Mouse (Mus musculus) forebrain, embryonic 16.5 days (tissue): ENCODE measurements around the gene Mpv17l2. TPM values are rescaled to one million over a fixed set of nuclear protein-coding genes. Genes with fewer than 3 reads are reported as not detected.

ENCODE experiments used
- ATAC-seq: fragments of 200-750 bp; cut with Nextera tagmentation; 2 replicates; pipeline ENCODE4 v1.8.0; 2017; ENCODE audit warnings: mild to moderate bottlenecking, moderate library complexity
- H3K27ac ChIP-seq: fragments of 300-500 bp; sonication (generic); 2 replicates; pipeline ENCODE4 v1.5.1; 2014; ENCODE audit warnings: low read length, control low read depth
- H3K27me3 ChIP-seq: fragments of 300-500 bp; sonication (generic); replicated peaks from 2 replicates; pipeline ENCODE4 v1.6.1; 2014; ENCODE audit warnings: low read length; ENCODE audit not compliant: control insufficient read depth, insufficient read depth
- H3K36me3 ChIP-seq: fragments of 300-500 bp; sonication (generic); 2 replicates; pipeline ENCODE4 v1.6.1; 2014; ENCODE audit not compliant: control insufficient read depth, insufficient read depth
- H3K4me1 ChIP-seq: fragments of 300-500 bp; sonication (generic); replicated peaks from 2 replicates; pipeline ENCODE4 v1.6.1; 2014; ENCODE audit warnings: low read length; ENCODE audit not compliant: control insufficient read depth, insufficient read depth
- H3K4me2 ChIP-seq: fragments of 300-500 bp; sonication (generic); 2 replicates; pipeline ENCODE4 v1.6.1; 2014; ENCODE audit warnings: mild to moderate bottlenecking, low read length, control low read depth
- H3K4me3 ChIP-seq: fragments of 300-500 bp; sonication (generic); replicated peaks from 2 replicates; pipeline ENCODE4 v1.5.1; 2014; ENCODE audit warnings: mild to moderate bottlenecking, low read length, control low read depth
- H3K9ac ChIP-seq: fragments of 300-500 bp; sonication (generic); replicated peaks from 2 replicates; pipeline ENCODE4 v1.6.1; 2014; ENCODE audit warnings: low read depth, low read length, control low read depth
- H3K9me3 ChIP-seq: fragments of 300-500 bp; sonication (generic); 2 replicates; pipeline ENCODE4 v1.6.1; 2016; ENCODE audit warnings: low read length; ENCODE audit not compliant: control insufficient read depth
- WGBS: fragments of 180-500 bp; shearing (Covaris S2); extraction: QIAGEN DNeasy Blood & Tissue Kit; methylation state at CpG from one replicate; pipeline ENCODE4 v1.1.7; 2014; 5-methylcytosine and 5-hydroxymethylcytosine counted together
- polyA plus RNA-seq: library from polyadenylated mRNA; unstranded; fragments of >200 nt; fragmentation: Nextera tagmentation; extraction: Ambion mirVana; gene quantifications from 2 replicates; pipeline ENCODE4 v1.2.1, GENCODE M21; 2015

Gene Mpv17l2
- polyA plus RNA-seq, 1 experiment from 2014 or later: 49.8 TPM

DNA sequence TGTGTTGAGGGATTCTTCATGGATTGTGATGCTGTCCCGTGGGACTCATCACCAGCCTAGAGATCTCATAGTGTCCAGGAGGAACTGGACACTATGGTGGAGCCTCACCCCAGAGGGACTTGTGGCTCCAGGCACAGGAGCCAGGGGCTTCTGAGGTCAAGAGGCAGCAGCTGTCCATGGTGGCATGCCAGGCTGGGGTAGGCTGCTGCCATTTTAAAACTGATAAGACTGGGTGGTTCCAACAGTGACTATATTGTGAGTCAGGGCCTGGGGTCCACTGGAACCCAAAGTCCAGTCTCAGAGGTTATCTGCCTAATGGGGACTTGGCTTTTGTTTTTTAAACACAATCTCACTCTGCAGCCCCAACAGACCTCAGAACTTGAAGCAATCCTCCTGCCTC is 41.1 kb upstream of the Mpv17l2 start:
- 86% methylated on average over 1 of the region's 1 CpGs for whole genome bisulfite sequencing
- Histone ChIP-seq H3K9me3 (no peaks in the 10 kb centered on the region), H3K27ac (no peak overlapping the region), H3K4me2 (no peak overlapping the region), H3K36me3 (no peaks in the 10 kb centered on the region), H3K4me1 (peaks cover 34% of the 10 kb centered on the region), H3K27me3 (peaks cover 28% of the 10 kb centered on the region), H3K9ac (no peak overlapping the region), H3K4me3 (no peak overlapping the region)
- no peak for ATAC-seq

- no peak overlapping the region for H3K9ac ChIP-seq
- ATAC-seq: no peak
- no peak overlapping the region for H3K27ac ChIP-seq
- no peaks in the 10 kb centered on the region for H3K9me3 ChIP-seq
- H3K4me1 ChIP-seq: peaks cover 37% of the 10 kb centered on the region
- no peaks in the 10 kb centered on the region for H3K36me3 ChIP-seq
- H3K27me3 ChIP-seq: peaks cover 28% of the 10 kb centered on the region
- no peak overlapping the region for H3K4me2 ChIP-seq
- H3K4me3 ChIP-seq: no peak overlapping the region
- WGBS: 33% methylated on average over 15 of the region's 15 CpGs
Observed at GRCm38 (mm10) chr8:70801156-70801555, 40.4 kb upstream of the Mpv17l2 start.

DNA sequence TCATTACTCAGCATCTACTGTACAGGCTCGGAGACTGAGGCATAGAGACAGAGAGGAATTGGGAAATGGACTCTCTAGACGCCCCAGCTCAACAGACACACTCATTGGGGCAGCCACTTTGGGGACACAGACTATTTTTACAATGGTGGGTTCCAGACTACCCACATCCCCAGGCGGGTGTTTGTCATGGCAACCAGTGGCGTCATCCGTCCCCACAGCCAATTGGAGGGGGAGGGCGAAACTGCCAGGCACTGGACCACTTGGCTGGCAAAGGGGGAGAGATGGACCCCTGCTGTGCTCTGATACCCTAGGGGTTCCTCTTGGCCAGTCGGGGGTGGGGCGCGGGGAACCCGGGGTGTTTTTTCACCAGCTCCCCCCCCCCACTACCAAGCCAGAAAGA is 39.9 kb upstream of the Mpv17l2 start:
- Histone ChIP-seq H3K9me3 (no peaks in the 10 kb centered on the region), H3K4me2 (no peak overlapping the region), H3K27me3 (peaks cover 28% of the 10 kb centered on the region), H3K4me1 (peaks cover 37% of the 10 kb centered on the region), H3K36me3 (no peaks in the 10 kb centered on the region), H3K4me3 (no peak overlapping the region), H3K27ac (no peak overlapping the region), H3K9ac (no peak overlapping the region)
- 58% methylated on average over 10 of the region's 10 CpGs for WGBS
- no peak for ATAC-seq

DNA sequence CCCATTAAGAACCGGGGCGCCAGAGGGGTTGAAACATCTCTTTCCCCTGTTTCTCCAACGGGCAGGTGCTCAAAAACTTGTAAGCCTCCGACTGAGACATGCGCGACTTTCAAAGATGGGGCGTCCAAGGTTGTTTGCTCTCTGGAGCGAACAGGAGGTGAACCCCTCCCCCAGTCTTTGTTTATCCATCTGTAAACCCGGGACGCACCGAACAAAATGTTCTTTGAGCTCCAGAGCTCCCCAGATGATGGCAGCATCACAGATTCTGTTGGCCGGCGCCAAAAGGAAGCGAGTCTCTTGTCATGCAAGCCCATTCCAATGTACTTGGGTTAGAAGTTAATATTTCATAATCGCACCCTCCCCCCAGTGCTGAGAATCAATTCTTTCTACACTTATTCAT is 37.5 kb upstream of the Mpv17l2 start:
- Histone ChIP-seq H3K4me3 (peak overlapping the region; percentile 58), H3K27ac (no peak overlapping the region), H3K27me3 (peaks cover 18% of the 10 kb centered on the region)

DNA sequence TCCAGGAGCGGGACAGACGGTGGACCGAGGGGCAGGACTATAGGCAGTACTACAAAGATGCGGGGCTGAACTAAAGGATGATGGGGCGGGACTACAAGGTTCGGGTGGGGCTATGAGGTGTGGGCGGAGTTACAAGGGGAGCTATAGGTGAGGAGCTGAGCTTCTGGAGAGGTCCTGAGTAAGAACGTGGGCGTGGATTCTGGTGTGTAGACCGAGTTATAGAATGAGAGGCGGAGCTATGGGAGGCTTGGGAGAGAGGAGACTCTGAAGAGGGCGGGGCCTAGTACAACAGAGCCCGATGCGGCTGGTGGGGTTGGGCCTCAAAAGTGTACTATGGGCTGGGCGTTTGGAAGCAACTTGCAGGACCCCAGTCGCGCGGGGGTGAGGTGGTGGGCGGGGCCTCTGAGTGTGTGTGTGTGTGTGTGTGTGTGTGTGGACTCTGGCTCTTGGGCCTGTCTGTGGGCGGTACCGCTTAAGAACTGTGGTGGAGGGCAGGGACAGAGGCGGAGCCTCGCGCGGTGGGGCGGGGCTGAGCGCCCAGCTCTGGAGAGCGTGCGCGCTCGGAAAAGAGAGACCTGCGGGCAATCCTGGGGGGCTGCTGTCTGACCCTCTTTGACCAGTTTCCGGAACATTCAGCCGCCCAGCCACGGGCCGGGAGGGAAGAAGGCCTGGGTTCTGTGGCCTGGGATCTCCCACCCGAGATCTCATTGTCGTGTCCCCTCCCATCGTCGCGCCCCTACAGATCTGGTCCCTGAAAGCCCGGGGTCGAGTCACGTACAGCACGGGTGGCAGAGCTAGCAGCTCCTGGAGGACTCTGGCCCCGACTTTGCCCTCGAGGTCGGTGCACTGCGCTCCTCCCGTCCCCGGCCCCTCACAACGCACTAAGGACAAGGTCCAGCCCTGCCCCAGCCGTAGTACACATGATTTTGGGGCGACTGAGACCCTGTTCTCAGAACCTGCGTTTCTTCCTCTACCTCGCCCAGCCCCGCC is 36.6 kb upstream of the Mpv17l2 start:
- ATAC-seq: peak; percentile 83
- peak overlapping the region; percentile 42 for H3K27ac ChIP-seq

More for the DNA sequence above, 37.5 kb upstream of the Mpv17l2 start:
- no peak for ATAC-seq
- no peaks in the 10 kb centered on the region for H3K36me3 ChIP-seq
- peaks cover 24% of the 10 kb centered on the region for H3K4me1 ChIP-seq
- H3K9me3 ChIP-seq: no peaks in the 10 kb centered on the region
- peak overlapping the region; percentile 75; the same call in 1 of the 2 replicates for H3K9ac ChIP-seq
- H3K4me2 ChIP-seq: peak overlapping the region; percentile 95
- 12% methylated on average over 15 of the region's 15 CpGs for WGBS

DNA sequence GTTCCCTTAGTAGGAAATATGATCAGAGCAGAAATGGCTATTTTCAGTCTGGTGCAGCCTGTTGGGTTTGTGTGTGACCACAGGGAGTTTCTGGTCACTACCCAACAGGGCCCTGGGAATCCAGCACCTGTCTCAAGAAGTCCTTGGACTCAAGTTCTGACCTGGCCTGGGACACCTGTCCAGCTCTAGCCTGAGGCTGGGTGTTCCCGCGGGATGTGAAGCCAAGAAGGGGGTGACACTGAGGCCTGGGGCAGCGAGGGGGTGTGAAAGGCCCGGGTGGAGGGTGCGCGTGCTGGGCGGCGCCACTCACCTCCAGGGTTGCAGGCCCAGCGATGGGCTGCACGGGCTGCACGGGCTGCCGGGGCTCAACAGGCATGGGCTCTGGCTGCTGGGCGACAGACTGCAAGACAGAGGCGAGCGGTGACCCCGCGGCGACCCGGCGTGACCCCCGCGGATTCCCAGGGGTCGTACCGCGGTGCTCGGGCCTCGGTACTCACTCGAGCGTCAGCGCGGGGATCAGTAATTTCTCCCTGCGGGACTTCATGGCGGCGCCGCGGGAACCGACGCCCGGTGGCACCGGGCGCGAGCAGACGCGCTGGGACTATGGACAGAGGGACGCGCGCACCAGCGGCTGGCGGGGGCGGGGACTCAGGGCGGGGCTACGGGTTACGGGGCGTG is 35.8 kb upstream of the Mpv17l2 start:
- 3% methylated on average over 53 of the region's 54 CpGs for WGBS
- ATAC-seq: peak; percentile 0; the same call in 1 of the 2 replicates
- peak overlapping the region; percentile 95 for H3K4me2 ChIP-seq
- H3K4me3 ChIP-seq: peak overlapping the region; percentile 58
- peaks cover 14% of the 10 kb centered on the region for H3K27me3 ChIP-seq
- H3K9ac ChIP-seq: peak overlapping the region; percentile 75
- H3K4me1 ChIP-seq: peaks cover 37% of the 10 kb centered on the region
- no peaks in the 10 kb centered on the region for H3K36me3 ChIP-seq
- peak overlapping the region; percentile 11; the same call in 1 of the 2 replicates for H3K27ac ChIP-seq
- H3K9me3 ChIP-seq: no peaks in the 10 kb centered on the region

More for the DNA sequence above, 36.6 kb upstream of the Mpv17l2 start:
- Histone ChIP-seq H3K27me3 (peaks cover 14% of the 10 kb centered on the region), H3K4me3 (peak overlapping the region; percentile 58), H3K36me3 (no peaks in the 10 kb centered on the region), H3K4me2 (peak overlapping the region; percentile 95), H3K9ac (peak overlapping the region; percentile 75), H3K4me1 (peaks cover 31% of the 10 kb centered on the region), H3K9me3 (no peaks in the 10 kb centered on the region)
- under 1% methylated on average over 52 of the region's 57 CpGs for WGBS

DNA sequence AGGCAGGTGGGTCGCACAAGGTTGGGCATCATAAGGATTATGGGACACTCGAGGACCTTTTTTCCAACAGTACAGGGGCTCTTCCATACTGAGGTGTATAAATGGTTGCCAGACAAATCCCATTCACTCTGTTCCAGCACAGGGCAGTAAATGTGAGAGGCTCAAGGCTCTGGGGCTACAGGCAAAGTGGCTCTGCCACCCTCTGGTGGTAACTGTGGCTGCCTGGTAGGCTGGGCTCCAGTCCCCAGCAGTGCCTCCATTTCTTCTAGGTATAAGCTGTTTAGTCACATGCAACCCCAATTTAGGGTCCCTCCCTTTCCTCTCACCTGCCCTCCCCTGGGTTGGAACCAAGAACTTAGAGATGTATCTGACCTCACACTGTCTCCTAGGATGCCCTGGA is 34.6 kb upstream of the Mpv17l2 start:
- no peak for ATAC-seq
- H3K4me2 ChIP-seq: no peak overlapping the region
- H3K27ac ChIP-seq: no peak overlapping the region
- H3K36me3 ChIP-seq: no peaks in the 10 kb centered on the region
- H3K9ac ChIP-seq: no peak overlapping the region
- WGBS: 88% methylated on average over 2 of the region's 2 CpGs
- peaks cover 14% of the 10 kb centered on the region for H3K27me3 ChIP-seq
- H3K9me3 ChIP-seq: no peaks in the 10 kb centered on the region
- peaks cover 38% of the 10 kb centered on the region for H3K4me1 ChIP-seq
- H3K4me3 ChIP-seq: no peak overlapping the region

DNA sequence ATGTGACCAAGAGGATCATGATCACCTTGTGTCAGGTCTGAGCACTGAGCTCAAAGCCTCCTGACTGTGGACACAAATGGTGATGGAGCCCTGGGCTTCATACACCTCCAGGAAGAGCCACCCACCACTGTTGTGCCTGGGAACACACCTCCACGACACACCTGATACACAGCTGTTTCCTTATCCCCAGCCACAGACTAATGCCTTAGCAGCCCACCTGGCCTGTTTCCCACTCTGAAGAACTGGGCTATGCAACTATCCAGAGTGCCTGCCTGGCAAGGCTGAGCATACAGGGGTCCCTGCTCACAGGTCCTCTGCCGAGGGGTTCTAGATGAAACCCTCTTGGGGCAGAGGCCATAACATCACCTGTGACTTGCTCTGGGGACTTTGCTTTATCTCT is 33.5 kb upstream of the Mpv17l2 start:
- ATAC-seq: no peak
- no peak overlapping the region for H3K27ac ChIP-seq
- no peak overlapping the region for H3K9ac ChIP-seq
- H3K4me2 ChIP-seq: no peak overlapping the region
- peaks cover 7% of the 10 kb centered on the region for H3K27me3 ChIP-seq
- H3K4me1 ChIP-seq: peaks cover 38% of the 10 kb centered on the region
- no peak overlapping the region for H3K4me3 ChIP-seq
- H3K9me3 ChIP-seq: no peaks in the 10 kb centered on the region
- H3K36me3 ChIP-seq: no peaks in the 10 kb centered on the region
- 88% methylated on average over 2 of the region's 2 CpGs for WGBS

DNA sequence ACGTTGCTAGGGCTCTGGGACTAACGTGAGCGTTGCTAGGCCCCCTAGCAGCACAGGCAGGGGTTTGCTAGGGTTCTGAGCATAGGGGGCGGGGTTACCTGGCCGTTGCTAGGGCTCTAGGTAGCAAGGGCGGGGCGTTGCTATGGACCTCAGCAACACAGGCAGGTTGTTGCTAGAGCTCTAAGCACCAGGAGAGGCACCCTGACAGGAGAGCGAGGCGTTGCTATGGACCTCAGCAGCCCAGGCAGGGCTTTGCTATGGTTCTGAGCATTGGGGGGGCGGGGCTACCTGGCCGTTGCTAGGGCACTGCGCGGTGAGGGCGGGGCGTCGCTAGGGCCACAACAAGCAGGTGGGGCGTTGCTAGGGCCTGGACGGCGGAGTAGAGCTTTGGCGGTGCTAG is 32.0 kb upstream of the Mpv17l2 start:
- no peak for ATAC-seq
- no peaks in the 10 kb centered on the region for H3K36me3 ChIP-seq

More for the DNA sequence above, 32.0 kb upstream of the Mpv17l2 start:
- Histone ChIP-seq H3K27me3 (no peaks in the 10 kb centered on the region), H3K4me1 (peaks cover 29% of the 10 kb centered on the region), H3K4me3 (peak overlapping the region; percentile 61), H3K27ac (peak overlapping the region; percentile 91), H3K9ac (peak overlapping the region; percentile 81), H3K4me2 (peak overlapping the region; percentile 77), H3K9me3 (no peaks in the 10 kb centered on the region)
- WGBS: under 1% methylated on average over 20 of the region's 20 CpGs
